Mouse (Mus musculus) C2C12 (cell line): ENCODE measurements around the gene Ranbp3.

Experiments used
- CTCF ChIP-seq: IDR thresholded peaks from one replicate; pipeline ENCODE4 v1.5.1; 2011; ENCODE audit not compliant: control insufficient read depth, insufficient read depth, insufficient read length
- USF1 ChIP-seq: IDR thresholded peaks from one replicate; pipeline ENCODE4 v1.6.1; 2011; ENCODE audit warnings: low read depth, mild to moderate bottlenecking, control low read depth, moderate library complexity

GRCm38 (mm10) chr17:56664333-56664732 is 8.8 kb upstream of the Ranbp3 start:
- no peak for TF ChIP-seq CTCF
- TF ChIP-seq USF1 = no peak
